Mouse (Mus musculus): ENCODE measurements around the gene Dpm3. TPM values are rescaled to one million over a fixed set of nuclear protein-coding genes. Genes with fewer than 3 reads are reported as not detected.
"Not testable (repeated sequence)": the region's sequence is repeated elsewhere in the genome, so short reads cannot be mapped to it uniquely, and the experiment has no call there.

The Dpm3 gene
- total RNA-seq (2022), result 10 to 100 TPM; 51.6 to 64.2 (median 54.6) TPM

- DNase-seq (ENCODE audit: low spot score in 2 of 2), result no peak
Observed at GRCm38 (mm10) chr3:89259076-89259475, at the start of gene Dpm3. Gene Dpm3, plus strand, starts transcription at chr3:89259358.

GRCm38 (mm10) chr3:89209731-89210130, 49.4 kb upstream of the Dpm3 start:
- no peak for DNase-seq (ENCODE audit: low spot score in 2 of 2)

- DNase-seq (ENCODE audit: low spot score in 2 of 2), result no peak
Observed at GRCm38 (mm10) chr3:89210162-89210561, 49.0 kb upstream of the Dpm3 start.

- no peak for DNase-seq (ENCODE audit: low spot score in 2 of 2)
Observed at GRCm38 (mm10) chr3:89210731-89211130, 48.4 kb upstream of the Dpm3 start.

GRCm38 (mm10) chr3:89213803-89214530, 45.2 kb upstream of the Dpm3 start:
- peak; percentile 78 to 89 for DNase-seq (ENCODE audit: low spot score in 2 of 2)

- DNase-seq (ENCODE audit: low spot score in 2 of 2), result peak in 1 of 2 experiments; percentile 8
Observed at GRCm38 (mm10) chr3:89214681-89215411, 44.3 kb upstream of the Dpm3 start, which contains the start of gene Thbs3. Gene Thbs3, plus strand, starts transcription at chr3:89215180.

- peak in 1 of 2 experiments; percentile 78 for DNase-seq (ENCODE audit: low spot score in 2 of 2)
Observed at GRCm38 (mm10) chr3:89215853-89216252, 43.3 kb upstream of the Dpm3 start.

- not testable (repeated sequence) for DNase-seq (ENCODE audit: low spot score in 2 of 2)
Observed at GRCm38 (mm10) chr3:89216407-89216806, 42.8 kb upstream of the Dpm3 start.

- no peak for DNase-seq (ENCODE audit: low spot score in 2 of 2)
Observed at GRCm38 (mm10) chr3:89218271-89218670, 40.9 kb upstream of the Dpm3 start.

GRCm38 (mm10) chr3:89219546-89219945, 39.6 kb upstream of the Dpm3 start:
- DNase-seq (ENCODE audit: low spot score in 2 of 2), result no peak

GRCm38 (mm10) chr3:89221167-89221566, 38.0 kb upstream of the Dpm3 start:
- no peak for DNase-seq (ENCODE audit: low spot score in 2 of 2)

GRCm38 (mm10) chr3:89224796-89225195, 34.4 kb upstream of the Dpm3 start:
- no peak for DNase-seq (ENCODE audit: low spot score in 2 of 2)

GRCm38 (mm10) chr3:89225321-89225815, 33.8 kb upstream of the Dpm3 start:
- no peak for DNase-seq (ENCODE audit: low spot score in 2 of 2)

GRCm38 (mm10) chr3:89225918-89226317, 33.2 kb upstream of the Dpm3 start:
- DNase-seq (ENCODE audit: low spot score in 2 of 2), result no peak

- DNase-seq (ENCODE audit: low spot score in 2 of 2), result no peak
Observed at GRCm38 (mm10) chr3:89226361-89226760, 32.8 kb upstream of the Dpm3 start.

- no peak for DNase-seq (ENCODE audit: low spot score in 2 of 2)
Observed at GRCm38 (mm10) chr3:89226900-89227299, 32.3 kb upstream of the Dpm3 start, which contains the start of gene Mtx1. Gene Mtx1, minus strand, starts transcription at chr3:89227088.

GRCm38 (mm10) chr3:89227307-89228179, 31.6 kb upstream of the Dpm3 start:
- peak; percentile 77 to 93 for DNase-seq (ENCODE audit: low spot score in 2 of 2)

- DNase-seq (ENCODE audit: low spot score in 2 of 2), result peak in 1 of 2 experiments; percentile 75
Observed at GRCm38 (mm10) chr3:89228180-89228549, 31.0 kb upstream of the Dpm3 start.

GRCm38 (mm10) chr3:89228836-89229235, 30.3 kb upstream of the Dpm3 start, which contains the start of gene Muc1:
Gene Muc1, plus strand, starts transcription at chr3:89229057.
- no peak for DNase-seq (ENCODE audit: low spot score in 2 of 2)

GRCm38 (mm10) chr3:89229276-89229675, 29.9 kb upstream of the Dpm3 start:
- no peak for DNase-seq (ENCODE audit: low spot score in 2 of 2)

- no peak for DNase-seq (ENCODE audit: low spot score in 2 of 2)
Observed at GRCm38 (mm10) chr3:89230561-89230960, 28.6 kb upstream of the Dpm3 start.

Data from left cerebral cortex, adult 8-10 months (tissue).